Mouse (Mus musculus): ENCODE results near the gene Disc1.

The Disc1 gene

DNA sequence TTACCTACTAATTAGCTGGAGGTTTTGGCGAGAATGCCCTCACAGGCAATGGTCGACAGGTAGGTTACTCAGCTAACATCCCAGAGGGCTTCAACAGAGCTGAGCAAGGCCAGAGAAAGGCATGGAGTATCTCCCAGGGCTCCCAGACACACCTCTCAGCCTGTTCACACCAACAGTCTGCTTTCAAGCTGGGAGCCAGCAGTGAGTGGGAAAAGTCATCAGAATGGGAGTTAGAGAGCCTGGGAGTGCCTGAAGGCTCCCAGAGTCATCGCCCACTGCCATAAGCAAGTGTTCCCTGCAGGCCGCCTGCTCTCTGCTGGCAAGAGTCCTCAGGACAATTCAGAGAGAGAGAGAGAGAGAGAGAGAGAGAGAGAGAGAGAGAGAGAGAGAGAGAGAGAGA lies 167.1 kb downstream of the Disc1 start:
- no peak for DNase-seq (ENCODE audit: low spot score in 2 of 2)

DNA sequence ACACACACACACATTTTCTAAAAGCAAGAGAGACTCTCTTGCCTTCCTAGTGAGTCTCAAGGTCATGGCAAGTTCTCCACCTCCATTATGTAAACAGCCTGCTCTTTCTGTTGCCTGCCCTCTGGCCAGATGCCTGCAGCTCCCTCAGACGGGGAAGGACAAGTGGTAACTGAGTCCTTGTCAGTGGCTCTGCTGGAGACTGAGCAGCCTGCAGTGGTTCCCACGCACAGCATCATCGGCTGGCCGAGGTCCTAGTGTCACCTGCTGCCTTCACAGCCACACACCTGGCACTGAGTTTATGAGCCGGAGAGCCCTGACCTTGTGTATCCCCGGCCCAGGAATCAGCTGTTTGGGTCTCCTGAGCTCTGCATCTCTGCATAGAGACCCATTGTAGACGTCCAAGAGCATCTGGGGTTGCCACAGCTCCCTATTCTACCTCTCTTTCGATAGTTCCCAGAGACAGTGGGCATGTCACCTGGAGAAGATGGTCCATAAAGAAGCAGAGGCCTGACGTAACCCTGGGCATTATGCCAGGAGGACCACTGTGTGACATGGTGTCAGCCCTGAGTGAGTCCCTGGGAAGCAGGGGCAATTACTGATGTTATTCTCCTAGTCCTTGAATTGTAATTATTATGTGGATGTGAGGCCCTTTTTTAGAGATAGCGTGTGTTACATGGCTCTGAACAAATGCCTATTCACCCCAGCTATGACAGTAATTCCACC lies 169.2 kb downstream of the Disc1 start:
- no peak for DNase-seq (ENCODE audit: low spot score in 2 of 2)

DNA sequence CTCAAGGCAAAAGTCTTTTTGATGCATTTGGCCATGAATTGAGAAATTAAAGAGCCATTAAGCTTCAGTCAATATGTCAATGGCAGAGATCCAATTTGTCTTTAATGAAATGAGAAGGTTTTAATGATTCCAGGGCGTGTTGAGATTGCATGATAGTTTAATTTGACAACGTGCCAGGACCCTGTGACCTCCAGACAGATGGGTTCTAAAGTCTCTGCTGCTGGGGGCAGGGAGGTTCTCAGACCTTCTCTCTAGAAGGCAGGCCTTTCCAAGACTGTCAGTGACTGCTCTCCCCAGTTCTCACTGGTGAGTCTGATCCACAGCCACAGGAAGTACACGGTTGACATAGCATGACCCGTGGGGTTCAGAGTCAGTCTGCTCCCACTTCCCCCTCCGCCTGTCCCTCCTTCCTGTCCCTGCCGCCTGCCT lies 170.3 kb downstream of the Disc1 start:
- no peak for DNase-seq (ENCODE audit: low spot score in 2 of 2)

DNA sequence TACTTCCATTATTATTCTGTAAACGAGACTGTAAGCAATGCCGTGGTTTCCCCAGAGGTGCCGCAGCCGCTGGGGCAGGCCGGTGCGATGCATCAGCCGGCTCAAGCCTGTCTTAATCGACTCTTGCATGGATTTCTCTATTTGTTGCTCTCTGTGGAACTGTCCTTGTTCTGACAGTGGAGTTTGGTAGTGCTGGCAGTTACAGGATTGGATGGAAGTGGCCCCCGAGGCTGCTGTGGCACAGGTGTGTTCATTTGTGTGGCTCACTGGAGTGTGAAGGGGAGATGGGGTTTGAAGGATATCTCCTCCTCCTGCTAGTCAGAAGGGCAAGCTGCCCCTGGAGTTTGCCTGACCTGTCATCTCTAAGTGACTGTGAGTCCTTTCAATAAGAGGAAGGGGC lies 171.3 kb downstream of the Disc1 start:
- DNase-seq (ENCODE audit: low spot score in 2 of 2) = no peak

DNA sequence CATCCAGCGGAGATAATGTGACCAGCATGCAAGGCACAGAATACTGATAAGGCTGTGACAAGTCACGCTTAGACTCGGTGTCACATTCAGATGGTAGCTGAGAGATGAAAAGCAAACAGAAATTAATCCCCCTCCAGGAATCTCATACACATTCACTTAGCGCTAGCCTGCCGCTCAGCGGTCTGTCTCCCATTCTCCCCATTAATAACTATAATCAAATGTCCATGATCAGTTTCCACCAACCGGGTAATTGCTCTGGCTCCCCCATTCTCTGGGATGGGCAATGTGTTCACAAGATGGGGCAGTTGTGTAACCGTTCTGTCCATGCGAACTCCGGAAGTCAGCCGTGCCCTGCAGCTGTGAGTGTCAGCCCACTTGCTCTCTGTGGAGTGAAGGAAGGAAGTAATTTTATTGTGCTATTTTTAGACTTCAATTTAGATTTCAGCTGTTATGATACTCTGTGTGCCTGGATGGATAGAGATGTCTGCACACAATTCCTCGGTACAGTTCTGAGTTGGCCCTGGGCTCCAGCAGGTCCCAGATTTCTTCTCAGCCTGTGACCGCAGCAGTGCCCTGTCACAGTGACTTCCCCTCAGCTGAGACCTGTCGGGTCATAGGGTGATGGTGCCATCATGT lies 173.1 kb downstream of the Disc1 start:
- DNase-seq (ENCODE audit: low spot score in 2 of 2) = no peak

DNA sequence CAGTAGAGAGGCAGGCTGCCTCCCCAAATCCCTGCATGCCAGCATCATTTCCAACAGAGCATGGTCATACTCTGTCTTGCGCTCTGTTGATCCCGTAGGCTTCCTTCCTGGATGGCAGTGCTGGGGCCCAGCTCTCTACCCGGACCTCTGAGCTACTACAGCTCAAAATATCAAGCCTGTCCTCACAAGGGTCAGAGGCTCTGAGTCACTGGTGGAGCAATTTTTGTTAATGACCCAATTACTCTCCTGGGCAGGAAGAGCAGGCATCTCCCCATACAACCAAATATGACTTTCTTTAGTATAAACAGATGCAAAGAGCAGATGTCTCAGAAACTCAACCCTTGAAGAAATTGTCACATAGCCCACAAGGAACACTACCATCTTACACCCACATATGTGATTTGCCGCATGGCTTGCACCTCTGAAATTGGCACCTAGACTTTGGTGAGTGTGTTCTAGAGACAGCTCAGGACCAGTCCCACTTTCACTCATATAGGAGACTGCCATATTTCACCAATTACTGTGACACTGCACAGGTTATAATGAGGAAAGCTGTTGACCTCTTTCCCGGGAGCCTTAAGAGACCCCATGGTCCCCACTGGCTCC lies 176.6 kb downstream of the Disc1 start:
- no peak for DNase-seq (ENCODE audit: low spot score in 2 of 2)

DNA sequence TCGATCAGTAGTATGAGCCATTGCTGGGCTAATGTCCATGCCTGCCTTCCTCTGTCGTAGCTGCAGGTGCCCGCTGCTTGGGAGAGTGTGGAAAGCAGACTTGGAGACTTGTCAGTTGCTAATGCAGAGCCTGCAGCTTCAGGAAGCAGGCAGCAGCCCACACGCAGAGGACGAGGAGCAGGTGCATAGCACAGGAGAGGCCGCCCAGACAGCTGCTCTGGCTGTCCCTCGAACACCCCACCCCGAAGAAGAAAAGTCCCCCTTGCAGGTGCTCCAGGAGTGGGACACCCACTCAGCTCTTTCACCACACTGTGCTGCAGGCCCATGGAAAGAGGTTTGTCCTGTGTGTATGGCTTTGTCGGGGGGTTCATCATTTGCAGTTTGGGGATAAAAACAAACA lies 178.7 kb downstream of the Disc1 start:
- no peak for DNase-seq (ENCODE audit: low spot score in 2 of 2)

DNA sequence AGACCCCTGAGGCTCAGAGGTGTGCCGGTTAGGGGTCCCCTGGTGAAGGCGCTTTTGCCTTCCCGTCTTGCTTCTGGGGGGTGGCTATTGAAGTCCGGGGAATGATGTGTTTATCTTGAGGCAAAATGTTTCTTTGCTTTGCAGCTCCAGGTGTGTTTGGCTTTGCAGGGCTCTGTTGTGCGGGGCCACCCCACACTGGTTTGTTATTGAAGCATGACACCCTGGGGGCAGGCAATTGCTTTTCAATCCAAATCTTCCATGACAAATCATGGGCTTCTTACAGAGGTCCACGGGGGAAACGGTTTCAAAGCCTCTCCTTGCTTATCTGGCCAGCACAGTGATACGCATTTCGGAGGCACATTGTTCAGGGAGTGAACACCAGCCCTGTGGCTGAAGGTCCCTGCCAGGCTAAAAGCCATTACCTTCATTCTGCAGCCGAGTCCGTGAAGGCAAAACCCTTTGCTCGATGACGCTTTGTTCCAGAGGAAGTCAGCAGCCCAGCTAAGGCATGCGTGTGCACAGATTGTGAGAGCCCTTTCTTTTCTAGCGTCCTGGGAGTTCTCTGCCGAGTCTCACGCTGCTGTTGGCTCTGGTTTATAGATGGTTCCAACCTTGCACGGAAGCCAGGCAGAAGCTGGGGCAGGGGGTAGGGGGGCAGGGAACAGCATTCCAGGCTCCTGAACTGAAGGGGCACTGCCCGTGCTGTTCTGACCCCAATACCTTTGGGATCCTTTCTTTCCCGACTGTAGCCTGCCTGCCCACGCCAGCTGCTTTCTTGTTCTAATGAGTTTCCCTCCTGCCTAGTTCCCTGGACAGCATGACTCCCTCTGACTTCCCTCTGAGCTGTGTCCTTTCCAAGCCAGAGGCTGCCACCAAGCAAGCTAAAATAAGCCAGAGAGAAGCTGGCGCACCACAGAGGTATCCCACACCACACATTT lies 182.2 kb downstream of the Disc1 start:
- no peak for DNase-seq (ENCODE audit: low spot score in 2 of 2)

DNA sequence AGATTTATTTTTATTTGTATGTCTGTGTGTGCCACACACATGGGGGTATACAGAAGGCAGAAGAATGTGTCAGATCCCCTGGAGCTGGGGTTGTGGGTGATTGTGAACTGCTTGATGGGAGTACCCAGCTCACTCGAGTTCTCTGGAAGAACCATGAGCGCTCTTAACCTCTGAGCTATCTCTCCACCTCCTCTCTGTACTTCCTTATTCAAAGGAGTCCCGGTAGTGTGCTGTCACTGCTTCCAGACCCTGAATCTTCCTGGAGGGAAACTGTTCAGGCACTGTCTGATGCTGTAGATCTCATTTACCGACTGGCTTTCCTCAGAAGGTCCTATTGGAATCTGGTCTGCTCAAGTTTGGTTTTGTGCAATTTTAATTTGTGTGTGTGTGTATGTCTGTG lies 186.8 kb downstream of the Disc1 start:
- no peak for DNase-seq (ENCODE audit: low spot score in 2 of 2)

DNA sequence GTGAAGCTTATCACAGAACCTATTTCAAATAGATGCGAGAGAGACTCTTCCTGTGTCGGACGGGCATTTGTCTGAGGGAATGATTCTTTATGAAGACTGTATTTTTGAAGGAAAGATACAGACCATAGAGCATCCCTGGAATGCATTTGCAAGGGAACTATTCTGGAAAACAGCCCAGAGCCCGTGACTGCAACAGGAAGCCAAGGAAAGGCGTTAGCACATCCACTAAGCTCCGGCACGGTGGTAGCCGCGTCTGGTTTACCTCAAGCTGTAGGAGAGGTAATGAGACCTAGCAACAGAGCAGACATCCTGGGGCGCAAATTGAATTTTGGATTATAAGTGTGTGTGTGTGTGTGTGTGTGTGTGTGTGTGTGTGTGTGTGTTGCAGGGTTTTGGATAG lies 188.4 kb downstream of the Disc1 start:
- DNase-seq (ENCODE audit: low spot score in 2 of 2) = no peak

DNA sequence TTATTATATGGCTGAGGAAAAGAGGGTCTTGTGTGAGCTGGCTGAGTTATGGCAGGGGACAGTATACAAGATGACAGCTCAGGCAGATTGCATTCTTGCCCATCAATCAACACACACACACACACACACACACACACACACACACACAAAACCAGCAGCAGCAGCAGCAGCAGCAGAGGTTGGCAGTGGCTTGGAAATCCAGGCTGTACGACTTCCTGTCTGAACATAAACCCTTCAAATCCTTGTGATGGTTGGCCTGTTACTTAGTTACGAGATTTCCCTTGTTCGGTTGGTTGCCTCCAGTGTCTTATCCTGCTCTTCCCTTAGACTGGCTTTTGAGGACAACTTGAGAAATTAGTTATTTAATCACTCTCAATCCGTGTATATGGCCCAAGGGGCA lies 188.9 kb downstream of the Disc1 start:
- no peak for DNase-seq (ENCODE audit: low spot score in 2 of 2)

DNA sequence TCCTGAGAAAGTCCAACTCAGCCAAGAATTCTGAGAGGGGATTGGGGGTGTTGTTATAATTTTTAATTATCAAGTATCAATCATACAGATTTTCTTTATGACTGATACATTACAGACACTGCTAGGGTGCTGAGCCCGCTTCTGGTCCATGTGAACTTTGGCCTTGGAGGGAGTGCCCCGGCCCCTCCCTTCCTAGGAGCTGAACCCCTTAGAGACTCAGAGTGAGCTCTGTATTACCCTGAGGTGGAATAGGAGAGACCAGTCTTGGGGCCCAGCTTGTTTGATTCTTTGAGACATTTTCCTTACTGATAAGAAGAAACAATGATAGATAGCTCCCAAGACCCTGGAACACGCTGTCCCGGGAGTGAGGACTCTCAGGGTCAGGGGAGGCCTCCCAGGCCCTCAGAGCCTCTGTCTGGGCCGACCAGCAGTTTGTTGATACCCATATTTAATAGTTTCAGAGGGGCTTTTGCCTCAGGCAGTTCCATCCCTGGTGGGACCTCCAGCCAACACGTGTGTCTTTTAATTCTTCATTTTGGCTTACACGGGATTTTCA lies 192.8 kb downstream of the Disc1 start:
- DNase-seq (ENCODE audit: low spot score in 2 of 2) = no peak

DNA sequence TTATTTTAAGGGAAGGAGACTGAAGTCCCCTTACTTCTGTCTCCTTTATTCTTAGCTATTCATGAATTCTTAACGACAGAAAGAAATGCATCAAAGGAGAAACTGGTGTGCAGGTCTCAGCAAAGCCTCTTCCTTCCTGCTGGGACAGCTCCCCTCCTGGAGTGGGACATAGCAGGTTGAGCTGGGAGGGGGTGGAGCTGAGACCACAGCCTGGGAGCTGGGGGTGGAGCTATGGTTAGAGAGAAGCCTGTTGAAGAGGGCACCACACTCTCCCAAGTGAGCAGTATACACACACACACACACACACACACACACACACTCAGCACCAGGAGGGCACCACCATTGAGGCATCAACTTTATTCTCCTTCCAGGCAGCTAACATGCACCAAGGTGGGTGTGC lies 193.4 kb downstream of the Disc1 start:
- DNase-seq (ENCODE audit: low spot score in 2 of 2) = no peak

DNA sequence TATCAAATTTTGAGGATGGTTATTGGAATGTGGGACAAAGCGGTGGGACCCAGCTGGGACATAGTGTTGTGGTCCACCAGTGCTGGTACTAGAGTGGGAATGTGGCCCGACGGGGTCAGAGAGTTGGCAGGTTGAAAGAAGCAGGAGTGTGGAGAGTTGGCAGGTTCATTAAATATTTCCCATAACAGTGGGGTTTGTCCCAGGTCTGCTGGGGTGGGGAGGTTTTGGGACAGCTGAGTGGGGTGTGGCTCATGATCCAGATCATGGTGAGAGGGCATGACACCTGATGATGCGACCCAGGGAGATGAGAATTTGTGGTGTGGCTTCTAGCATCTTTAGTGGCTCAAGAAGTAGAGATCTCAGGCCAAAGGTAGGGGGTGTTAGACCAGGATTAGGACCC lies 199.0 kb downstream of the Disc1 start:
- no peak for DNase-seq (ENCODE audit: low spot score in 2 of 2)

DNA sequence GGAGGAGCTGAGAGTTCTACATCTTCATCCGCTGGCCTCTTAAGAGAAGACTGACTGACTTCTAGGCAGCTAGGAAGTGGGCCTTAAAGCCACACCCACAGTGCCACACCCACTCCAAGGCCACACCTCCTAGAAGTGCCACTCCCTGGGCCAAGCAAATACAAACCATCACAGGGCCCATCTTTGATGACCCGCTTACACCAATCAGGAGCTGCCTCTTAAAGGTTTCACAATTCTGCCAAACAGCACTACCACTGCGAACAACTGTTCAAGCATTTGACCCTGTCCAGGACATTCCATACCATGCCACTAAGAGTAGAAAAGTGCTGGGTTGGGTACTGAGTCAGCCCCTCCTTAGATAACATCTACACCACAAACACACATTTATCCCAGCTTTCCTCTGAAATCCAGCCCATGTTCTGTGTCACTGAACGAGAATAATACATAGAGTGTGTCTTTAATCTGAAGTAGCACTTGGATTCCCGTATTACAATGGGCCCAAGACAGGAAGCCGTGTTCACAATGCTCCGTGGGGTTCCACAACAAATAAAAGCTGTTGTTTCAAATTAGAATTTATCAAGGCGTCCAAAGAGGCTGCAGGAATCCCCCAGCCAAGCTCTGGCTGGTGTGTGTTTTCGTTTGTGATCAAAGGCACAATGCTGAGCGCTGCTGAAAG lies 199.6 kb downstream of the Disc1 start:
- DNase-seq (ENCODE audit: low spot score in 2 of 2) = no peak

DNA sequence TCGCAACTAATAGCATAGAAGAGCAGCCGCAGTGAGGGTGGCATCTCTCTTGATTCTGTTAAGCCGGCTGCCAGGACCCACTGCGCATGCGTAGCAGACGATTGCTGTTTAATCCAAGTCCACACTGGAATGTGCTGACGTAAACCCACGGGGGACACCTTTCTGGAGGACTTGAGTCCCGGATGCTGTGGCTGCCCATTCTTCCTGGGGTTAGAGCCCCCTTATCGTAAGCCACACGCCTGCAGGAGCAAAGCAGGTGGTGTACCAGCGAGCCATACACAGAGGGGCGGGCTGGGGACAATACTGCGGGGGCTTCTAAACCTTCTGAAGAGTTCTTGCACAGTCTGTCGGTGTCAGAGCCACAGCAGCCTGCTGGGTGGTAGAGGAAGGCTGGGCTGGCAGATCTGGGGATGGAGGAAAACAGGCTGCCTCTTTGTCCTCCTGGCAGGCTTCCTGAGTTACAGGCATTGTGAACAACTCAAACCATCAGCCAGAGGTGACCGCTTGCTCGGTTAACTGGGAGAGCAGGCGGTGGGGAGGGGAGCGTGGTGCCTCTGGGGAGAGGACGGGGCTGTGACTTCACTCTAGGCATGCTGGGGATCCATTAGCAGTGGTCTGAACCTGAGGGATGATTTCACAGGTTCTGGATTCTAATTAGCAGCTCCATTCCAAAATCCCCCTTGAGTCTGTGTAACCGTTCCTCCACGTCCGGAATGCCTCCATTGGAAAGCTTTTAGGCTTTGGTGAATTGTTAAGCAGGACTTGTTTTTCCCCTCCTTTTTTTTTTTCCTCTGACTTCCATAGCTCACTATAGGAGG lies 200.4 kb downstream of the Disc1 start:
- peak; percentile 80 to 94 for DNase-seq (ENCODE audit: low spot score in 2 of 2)

DNA sequence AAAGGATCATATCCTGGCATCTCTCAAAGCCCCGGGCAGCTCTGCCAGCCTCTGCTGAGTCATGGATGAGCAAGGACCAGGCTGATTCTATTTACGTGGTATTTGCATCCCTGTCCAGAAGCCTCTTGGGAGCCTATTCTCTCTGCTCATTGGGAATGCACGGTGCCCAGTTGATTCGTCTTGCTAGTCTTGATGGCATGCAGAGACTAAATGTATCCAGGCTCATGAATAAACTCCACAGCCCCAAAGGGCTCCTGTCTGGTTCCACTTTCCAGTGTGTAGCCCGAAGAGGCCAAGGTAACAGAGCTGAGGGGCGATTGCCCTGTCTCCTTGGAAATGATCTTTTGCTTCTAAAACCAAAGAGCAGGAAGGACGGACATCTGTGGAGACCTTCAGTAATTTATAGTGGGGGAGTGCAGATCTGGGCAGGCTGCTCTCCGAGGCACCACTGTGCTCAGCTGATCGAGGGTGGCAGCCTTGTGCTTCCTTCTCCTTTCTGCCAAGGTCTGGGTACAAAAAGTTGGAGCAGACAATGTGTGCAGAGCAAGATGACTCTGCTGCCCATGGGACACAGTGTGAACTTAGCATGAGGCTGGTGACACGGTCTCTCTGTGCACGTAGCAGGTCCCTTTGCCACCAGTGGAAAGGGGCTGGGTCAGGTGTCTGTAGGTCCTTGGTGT lies 201.2 kb downstream of the Disc1 start:
- DNase-seq (ENCODE audit: low spot score in 2 of 2) = peak; percentile 37 to 78

DNA sequence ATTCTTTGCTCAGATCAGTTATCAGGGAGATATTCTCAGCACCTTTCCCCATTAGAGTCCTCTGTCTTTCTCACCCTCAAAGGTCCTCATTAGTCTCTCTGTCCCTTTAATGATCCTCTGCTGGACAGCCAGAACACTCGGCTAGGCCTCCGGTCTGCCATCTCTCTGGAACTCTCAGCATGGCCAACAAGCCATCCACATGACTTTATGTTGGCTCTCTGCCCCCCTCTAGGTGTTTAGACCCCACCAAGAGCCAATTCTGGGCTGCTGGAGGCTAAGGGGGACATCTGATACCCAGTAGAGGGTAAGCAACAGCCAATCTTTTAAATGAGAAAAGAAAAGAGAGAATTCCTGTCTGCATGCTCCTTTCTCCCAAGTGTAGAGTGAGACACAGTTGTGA lies 203.7 kb downstream of the Disc1 start:
- DNase-seq (ENCODE audit: low spot score in 2 of 2) = no peak

DNA sequence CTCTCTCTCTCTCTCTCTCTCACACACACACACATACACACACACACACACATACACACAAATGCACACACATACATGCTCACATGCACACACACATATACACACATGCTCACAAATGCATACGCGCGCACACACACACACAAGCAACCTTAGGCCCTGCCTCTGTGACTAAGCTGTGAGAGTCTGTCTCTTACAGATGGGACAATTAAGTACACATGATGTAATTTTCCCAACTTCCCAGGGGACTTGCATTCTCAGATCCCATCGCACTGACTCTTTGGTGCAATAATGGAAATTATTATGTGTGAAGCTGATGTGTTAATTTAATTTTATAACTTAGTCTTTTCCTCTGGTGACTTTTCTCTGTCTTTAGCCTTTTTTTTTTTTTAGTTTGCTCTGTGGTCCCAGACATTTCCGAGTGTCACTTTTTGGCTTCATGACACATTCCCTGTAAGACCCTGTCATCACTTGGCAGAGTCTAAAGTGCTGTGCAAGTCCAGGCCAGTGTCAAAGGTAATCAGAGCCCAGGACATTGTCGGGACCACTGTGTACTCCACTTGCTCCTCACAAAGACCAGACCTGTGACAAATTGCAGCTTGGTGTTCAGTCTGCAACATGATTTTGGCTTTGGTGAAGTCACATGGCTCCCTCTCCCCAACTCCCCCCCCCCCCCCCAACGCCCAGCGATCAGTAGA lies 205.0 kb downstream of the Disc1 start:
- no peak for DNase-seq (ENCODE audit: low spot score in 2 of 2)

All from left cerebral cortex, adult 9 months (tissue).